Mouse (Mus musculus): ENCODE data around the gene Sfmbt2.

DNA sequence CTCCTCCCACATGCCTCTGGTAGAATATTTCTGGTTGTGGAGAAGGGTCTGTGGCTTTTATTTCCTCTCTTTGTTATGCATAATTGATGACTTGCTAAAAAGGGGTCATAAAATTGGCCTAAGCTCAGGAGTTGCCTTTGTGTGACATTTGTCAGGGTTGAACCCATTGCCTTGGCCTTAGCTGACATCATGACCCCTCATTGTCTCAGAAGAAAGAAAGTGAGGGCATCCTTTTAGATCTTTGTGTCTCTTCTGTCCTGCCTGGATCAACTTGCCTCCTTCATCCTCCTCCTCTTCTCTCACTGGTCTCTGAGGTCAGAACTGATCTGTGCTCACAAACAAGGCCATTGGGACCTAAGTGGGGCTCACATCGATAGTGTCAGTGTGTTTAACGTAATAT, 35.8 kb downstream of the Sfmbt2 start:
- TF ChIP-seq CTCF (IDR thresholded peaks at IDR 0.05), result no peak
- TF ChIP-seq EP300 (IDR thresholded peaks at IDR 0.05; ENCODE audit: insufficient read depth, low read depth, low read length), result no peak

All from heart, adult 2 months (tissue).